Mouse (Mus musculus) layer of hippocampus, adult 18-20 months (tissue): ENCODE results near the gene Srms. TPM values are rescaled to one million over a fixed set of nuclear protein-coding genes. Genes with fewer than 3 reads are reported as not detected.

Source experiments
- DNase-seq, 2 experiments: peaks; one replicate each; pipeline ENCODE4 v3.0.0; 2022; ENCODE audit warnings: low spot score in 2 of 2
- long read RNA-seq: library from polyadenylated mRNA; stranded (forward); transcript quantifications from one replicate; pipeline ENCODE4 v2.0.0, GENCODE M21; 2021
- total RNA-seq, 2 experiments: library from RNA; stranded (reverse); gene quantifications; 2 replicates each; pipeline ENCODE4 v1.2.3; 2021

Gene Srms
- under 1 TPM; 0.15 to 0.40 TPM for total RNA-seq
- long read RNA-seq = 0 reads

GRCm38 (mm10) chr2:181213021-181213445 lies at the start of gene Srms:
Srms (minus strand) TSS chr2:181213185.
- DNase-seq = no peak

GRCm38 (mm10) chr2:181253248-181253647 lies 40.3 kb upstream of the Srms start:
- no peak for DNase-seq

GRCm38 (mm10) chr2:181251841-181252240 lies 38.9 kb upstream of the Srms start:
- DNase-seq = no peak

GRCm38 (mm10) chr2:181249217-181249616 lies 36.2 kb upstream of the Srms start:
- no peak for DNase-seq

- DNase-seq = no peak
These were observed 32.0 kb upstream of the Srms start for GRCm38 (mm10) chr2:181245031-181245430.

GRCm38 (mm10) chr2:181243706-181244394 lies 30.9 kb upstream of the Srms start:
- no peak for DNase-seq

GRCm38 (mm10) chr2:181242314-181242665 lies 29.3 kb upstream of the Srms start:
- DNase-seq = no peak

- no peak for DNase-seq
These were observed 28.8 kb upstream of the Srms start, which contains the start of gene Helz2 for GRCm38 (mm10) chr2:181241602-181242313. Helz2 (minus strand) TSS chr2:181242027.

GRCm38 (mm10) chr2:181240806-181241440 lies 27.9 kb upstream of the Srms start:
- DNase-seq = no peak

GRCm38 (mm10) chr2:181239261-181239660 lies 26.3 kb upstream of the Srms start:
- DNase-seq = no peak

- no peak for DNase-seq
These were observed 25.9 kb upstream of the Srms start for GRCm38 (mm10) chr2:181238861-181239260.

- no peak for DNase-seq
These were observed 25.2 kb upstream of the Srms start for GRCm38 (mm10) chr2:181238091-181238610.

GRCm38 (mm10) chr2:181237251-181238014 lies 24.4 kb upstream of the Srms start:
- DNase-seq = no peak

- DNase-seq = no peak
These were observed 22.9 kb upstream of the Srms start for GRCm38 (mm10) chr2:181235681-181236566.

GRCm38 (mm10) chr2:181234680-181235079 lies 21.7 kb upstream of the Srms start:
- DNase-seq = no peak

- no peak for DNase-seq
These were observed 20.5 kb upstream of the Srms start for GRCm38 (mm10) chr2:181233443-181233842.

- DNase-seq = no peak
These were observed 18.2 kb upstream of the Srms start for GRCm38 (mm10) chr2:181231171-181231570.

- no peak for DNase-seq
These were observed 15.3 kb upstream of the Srms start for GRCm38 (mm10) chr2:181228335-181228734.

- no peak for DNase-seq
These were observed 14.1 kb upstream of the Srms start for GRCm38 (mm10) chr2:181227122-181227521.

- no peak for DNase-seq
These were observed 12.0 kb upstream of the Srms start for GRCm38 (mm10) chr2:181224994-181225393.
